Mouse (Mus musculus): ENCODE data around the gene Mast4. TPM values are rescaled to one million over a fixed set of nuclear protein-coding genes. Genes with fewer than 3 reads are reported as not detected.
"Not testable (repeated sequence)": the region's sequence is repeated elsewhere in the genome, so short reads cannot be mapped to it uniquely, and the experiment has no call there.

The Mast4 gene
- polyA plus RNA-seq (2014; fragmentation: Nextera tagmentation; extraction: Ambion mirVana): 39.3 and 45.4 TPM in 2 replicates

DNA sequence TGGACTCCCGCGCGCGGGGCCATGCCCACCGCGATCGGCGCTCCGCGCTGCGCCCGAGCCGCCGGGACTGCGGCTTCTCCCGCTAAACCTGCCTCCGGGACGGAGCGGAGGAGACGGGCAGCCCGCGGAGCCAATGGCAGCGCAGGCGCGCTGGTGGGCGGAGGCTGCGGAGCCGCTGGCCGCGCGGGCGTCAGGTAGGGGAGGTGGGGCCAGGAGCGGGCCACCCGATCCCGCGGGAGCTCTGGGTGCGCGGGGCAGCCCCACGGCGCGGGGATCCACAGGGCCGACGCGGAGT, at the start of gene Mast4:
Mast4 (minus strand) TSS at position 106 of the 295 bp plus-strand sequence.
- Histone ChIP-seq H3K4me2 (peak within 1 kb of the TSS; percentile 98), H3K4me1 (ENCODE audit: control insufficient read depth, insufficient read depth, low read length) (peaks cover 13% of the 10 kb centered on the region), H3K36me3 (ENCODE audit: control insufficient read depth, insufficient read depth, low read length) (no peaks in the 10 kb centered on the region), H3K9ac (ENCODE audit: low read depth, low read length) (peak within 1 kb of the TSS; percentile 73), H3K27me3 (ENCODE audit: control insufficient read depth, insufficient read depth, low read length) (peaks cover 15% of the 10 kb centered on the region), H3K4me3 (ENCODE audit: low read depth, low read length) (peak within 1 kb of the TSS; percentile 76), H3K9me3 (replicated peaks; ENCODE audit: control insufficient read depth, low read length) (no peaks in the 10 kb centered on the region), H3K27ac (ENCODE audit: low read depth, low read length) (no peak within 1 kb of the TSS)
- WGBS (ENCODE audit: insufficient replicate concordance): 0% methylated on average over 37 of the region's 44 CpGs
- peak; percentile 84 for ATAC-seq (replicated peaks; ENCODE audit: insufficient number of reproducible peaks, low FRiP score, low TSS enrichment)

DNA sequence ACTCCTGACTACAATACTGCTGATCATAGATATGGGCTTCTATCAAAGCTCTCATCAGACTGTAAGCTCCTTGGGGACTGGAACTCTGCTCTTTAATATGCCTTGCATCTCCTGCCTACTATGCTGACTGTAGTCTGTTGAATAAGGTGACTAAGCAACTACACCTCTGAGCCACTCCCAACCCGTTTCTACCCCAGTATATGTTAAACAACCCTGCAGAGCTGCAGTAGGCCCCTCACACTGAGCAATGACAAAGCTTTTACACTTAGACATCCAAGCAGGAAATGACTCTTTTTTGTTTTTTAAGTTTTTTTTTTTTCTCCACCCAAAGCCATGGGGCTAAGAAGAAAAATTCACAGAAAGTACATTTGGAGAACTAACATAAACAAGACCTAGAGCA, 40.2 kb upstream of the Mast4 start:
- no peak for ATAC-seq (replicated peaks; ENCODE audit: insufficient number of reproducible peaks, low FRiP score, low TSS enrichment)
- Histone ChIP-seq H3K36me3 (ENCODE audit: control insufficient read depth, insufficient read depth, low read length) (no peaks in the 10 kb centered on the region), H3K4me3 (ENCODE audit: low read depth, low read length) (no peak overlapping the region), H3K9ac (ENCODE audit: low read depth, low read length) (no peak overlapping the region), H3K27ac (ENCODE audit: low read depth, low read length) (no peak overlapping the region), H3K9me3 (replicated peaks; ENCODE audit: control insufficient read depth, low read length) (no peaks in the 10 kb centered on the region), H3K4me2 (no peak overlapping the region), H3K4me1 (ENCODE audit: control insufficient read depth, insufficient read depth, low read length) (no peaks in the 10 kb centered on the region), H3K27me3 (ENCODE audit: control insufficient read depth, insufficient read depth, low read length) (no peaks in the 10 kb centered on the region)
- WGBS (ENCODE audit: insufficient replicate concordance): 39% methylated on average over 1 of the region's 1 CpGs

- ATAC-seq (replicated peaks; ENCODE audit: insufficient number of reproducible peaks, low FRiP score, low TSS enrichment): no peak
- no peaks in the 10 kb centered on the region for H3K36me3 ChIP-seq (ENCODE audit: control insufficient read depth, insufficient read depth, low read length)
- no peaks in the 10 kb centered on the region for H3K27me3 ChIP-seq (ENCODE audit: control insufficient read depth, insufficient read depth, low read length)
- no peaks in the 10 kb centered on the region for H3K9me3 ChIP-seq (replicated peaks; ENCODE audit: control insufficient read depth, low read length)
- WGBS (ENCODE audit: insufficient replicate concordance): 80% methylated on average over 7 of the region's 7 CpGs
- H3K9ac ChIP-seq (ENCODE audit: low read depth, low read length): no peak overlapping the region
- no peak overlapping the region for H3K4me3 ChIP-seq (ENCODE audit: low read depth, low read length)
- no peak overlapping the region for H3K4me2 ChIP-seq
- H3K4me1 ChIP-seq (ENCODE audit: control insufficient read depth, insufficient read depth, low read length): no peaks in the 10 kb centered on the region
- H3K27ac ChIP-seq (ENCODE audit: low read depth, low read length): no peak overlapping the region
Measured at GRCm38 (mm10) chr13:103369194-103369593, 34.9 kb upstream of the Mast4 start.

DNA sequence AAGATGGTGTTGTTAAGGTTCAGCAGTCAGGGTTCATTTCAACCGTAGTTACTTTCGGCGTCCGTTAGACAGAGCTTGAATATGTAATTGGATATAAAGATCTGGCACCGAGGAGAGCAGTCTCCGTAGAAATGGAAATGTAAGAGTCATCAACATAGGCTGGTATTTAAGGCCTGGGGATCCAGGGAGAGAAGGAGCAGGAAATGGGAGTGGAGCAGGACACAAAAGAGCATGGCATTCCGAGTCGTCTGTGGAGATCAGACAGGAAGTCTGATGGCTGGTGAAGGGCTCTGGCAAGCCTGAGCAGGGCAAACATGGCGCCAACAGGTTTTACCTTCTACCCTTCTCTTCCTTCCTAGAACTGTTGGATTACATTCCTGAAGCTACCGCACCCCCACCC, 28.9 kb upstream of the Mast4 start:
- 79% methylated on average over 10 of the region's 10 CpGs for WGBS (ENCODE audit: insufficient replicate concordance)
- Histone ChIP-seq H3K9me3 (replicated peaks; ENCODE audit: control insufficient read depth, low read length) (no peaks in the 10 kb centered on the region), H3K4me3 (ENCODE audit: low read depth, low read length) (no peak overlapping the region), H3K4me1 (ENCODE audit: control insufficient read depth, insufficient read depth, low read length) (no peaks in the 10 kb centered on the region), H3K27ac (ENCODE audit: low read depth, low read length) (no peak overlapping the region), H3K4me2 (no peak overlapping the region), H3K27me3 (ENCODE audit: control insufficient read depth, insufficient read depth, low read length) (no peaks in the 10 kb centered on the region), H3K9ac (ENCODE audit: low read depth, low read length) (no peak overlapping the region), H3K36me3 (ENCODE audit: control insufficient read depth, insufficient read depth, low read length) (no peaks in the 10 kb centered on the region)
- no peak for ATAC-seq (replicated peaks; ENCODE audit: insufficient number of reproducible peaks, low FRiP score, low TSS enrichment)

- not testable (repeated sequence) for H3K27me3 ChIP-seq (ENCODE audit: control insufficient read depth, insufficient read depth, low read length); H3K4me2 ChIP-seq; H3K9ac ChIP-seq (ENCODE audit: low read depth, low read length); ATAC-seq (replicated peaks; ENCODE audit: insufficient number of reproducible peaks, low FRiP score, low TSS enrichment); H3K9me3 ChIP-seq (replicated peaks; ENCODE audit: control insufficient read depth, low read length); H3K4me1 ChIP-seq (ENCODE audit: control insufficient read depth, insufficient read depth, low read length); H3K27ac ChIP-seq (ENCODE audit: low read depth, low read length); H3K36me3 ChIP-seq (ENCODE audit: control insufficient read depth, insufficient read depth, low read length); H3K4me3 ChIP-seq (ENCODE audit: low read depth, low read length)
- 93% methylated on average over 16 of the region's 16 CpGs for WGBS (ENCODE audit: insufficient replicate concordance)
Measured at GRCm38 (mm10) chr13:103357415-103357814, 23.1 kb upstream of the Mast4 start.

DNA sequence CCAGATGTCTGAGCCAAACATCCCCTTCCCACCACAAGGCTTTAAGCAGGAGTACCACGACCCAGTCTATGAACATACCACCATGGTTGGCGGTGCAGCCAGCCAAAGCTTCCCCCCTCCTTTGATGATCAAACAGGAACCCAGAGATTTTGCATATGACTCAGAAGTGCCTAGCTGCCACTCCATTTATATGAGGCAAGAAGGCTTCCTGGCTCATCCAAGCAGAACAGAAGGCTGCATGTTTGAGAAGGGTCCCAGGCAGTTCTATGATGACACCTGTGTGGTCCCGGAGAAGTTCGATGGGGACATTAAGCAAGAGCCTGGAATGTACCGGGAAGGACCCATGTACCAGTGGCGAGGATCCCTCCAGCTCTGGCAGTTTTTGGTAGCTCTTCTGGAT, 22.6 kb upstream of the Mast4 start:
- H3K27ac ChIP-seq (ENCODE audit: low read depth, low read length); H3K27me3 ChIP-seq (ENCODE audit: control insufficient read depth, insufficient read depth, low read length); H3K9me3 ChIP-seq (replicated peaks; ENCODE audit: control insufficient read depth, low read length); H3K4me1 ChIP-seq (ENCODE audit: control insufficient read depth, insufficient read depth, low read length); H3K4me3 ChIP-seq (ENCODE audit: low read depth, low read length); H3K4me2 ChIP-seq; H3K9ac ChIP-seq (ENCODE audit: low read depth, low read length); ATAC-seq (replicated peaks; ENCODE audit: insufficient number of reproducible peaks, low FRiP score, low TSS enrichment); H3K36me3 ChIP-seq (ENCODE audit: control insufficient read depth, insufficient read depth, low read length): not testable (repeated sequence)
- 84% methylated on average over 5 of the region's 6 CpGs for WGBS (ENCODE audit: insufficient replicate concordance)

DNA sequence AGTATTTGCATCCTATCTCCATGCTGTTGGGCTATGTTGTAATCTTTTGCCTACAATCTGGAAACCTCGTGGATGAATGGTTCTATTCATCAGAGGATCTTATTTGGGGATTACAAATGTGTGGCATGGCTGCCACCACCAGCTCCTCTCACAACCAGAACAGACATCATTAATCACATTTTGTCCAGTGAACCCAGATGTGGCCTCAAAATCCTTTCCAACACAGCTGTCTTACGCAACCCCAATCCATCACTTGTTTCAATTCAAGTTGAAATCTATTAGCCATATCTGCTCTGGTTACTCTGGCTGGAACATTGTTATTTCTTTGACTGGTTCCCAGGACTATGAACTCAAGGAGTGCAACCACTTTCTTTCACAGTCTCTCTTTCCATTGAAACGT, 20.4 kb upstream of the Mast4 start:
- 62% methylated on average over 3 of the region's 3 CpGs for WGBS (ENCODE audit: insufficient replicate concordance)
- H3K4me3 ChIP-seq (ENCODE audit: low read depth, low read length): no peak overlapping the region
- H3K36me3 ChIP-seq (ENCODE audit: control insufficient read depth, insufficient read depth, low read length): no peaks in the 10 kb centered on the region
- no peak overlapping the region for H3K4me2 ChIP-seq
- no peak overlapping the region for H3K27ac ChIP-seq (ENCODE audit: low read depth, low read length)
- H3K9ac ChIP-seq (ENCODE audit: low read depth, low read length): no peak overlapping the region
- H3K27me3 ChIP-seq (ENCODE audit: control insufficient read depth, insufficient read depth, low read length): no peaks in the 10 kb centered on the region
- no peak for ATAC-seq (replicated peaks; ENCODE audit: insufficient number of reproducible peaks, low FRiP score, low TSS enrichment)
- no peaks in the 10 kb centered on the region for H3K9me3 ChIP-seq (replicated peaks; ENCODE audit: control insufficient read depth, low read length)
- no peaks in the 10 kb centered on the region for H3K4me1 ChIP-seq (ENCODE audit: control insufficient read depth, insufficient read depth, low read length)

GRCm38 (mm10) chr13:103344749-103345148, 10.5 kb upstream of the Mast4 start:
- H3K4me2 ChIP-seq: no peak overlapping the region
- H3K27ac ChIP-seq (ENCODE audit: low read depth, low read length): no peak overlapping the region
- H3K4me1 ChIP-seq (ENCODE audit: control insufficient read depth, insufficient read depth, low read length): no peaks in the 10 kb centered on the region
- no peak for ATAC-seq (replicated peaks; ENCODE audit: insufficient number of reproducible peaks, low FRiP score, low TSS enrichment)
- H3K4me3 ChIP-seq (ENCODE audit: low read depth, low read length): no peak overlapping the region
- 87% methylated on average over 8 of the region's 8 CpGs for WGBS (ENCODE audit: insufficient replicate concordance)
- no peaks in the 10 kb centered on the region for H3K36me3 ChIP-seq (ENCODE audit: control insufficient read depth, insufficient read depth, low read length)
- H3K9me3 ChIP-seq (replicated peaks; ENCODE audit: control insufficient read depth, low read length): no peaks in the 10 kb centered on the region
- H3K27me3 ChIP-seq (ENCODE audit: control insufficient read depth, insufficient read depth, low read length): no peaks in the 10 kb centered on the region
- H3K9ac ChIP-seq (ENCODE audit: low read depth, low read length): no peak overlapping the region

- H3K4me1 ChIP-seq (ENCODE audit: control insufficient read depth, insufficient read depth, low read length): no peaks in the 10 kb centered on the region
- no peak overlapping the region for H3K27ac ChIP-seq (ENCODE audit: low read depth, low read length)
- H3K4me3 ChIP-seq (ENCODE audit: low read depth, low read length): no peak overlapping the region
- H3K36me3 ChIP-seq (ENCODE audit: control insufficient read depth, insufficient read depth, low read length): no peaks in the 10 kb centered on the region
- no peaks in the 10 kb centered on the region for H3K27me3 ChIP-seq (ENCODE audit: control insufficient read depth, insufficient read depth, low read length)
- whole genome bisulfite sequencing (ENCODE audit: insufficient replicate concordance): 85% methylated on average over 8 of the region's 8 CpGs
- H3K9me3 ChIP-seq (replicated peaks; ENCODE audit: control insufficient read depth, low read length): no peaks in the 10 kb centered on the region
- no peak for ATAC-seq (replicated peaks; ENCODE audit: insufficient number of reproducible peaks, low FRiP score, low TSS enrichment)
- no peak overlapping the region for H3K9ac ChIP-seq (ENCODE audit: low read depth, low read length)
- H3K4me2 ChIP-seq: no peak overlapping the region
Measured at GRCm38 (mm10) chr13:103344006-103344720, 9.9 kb upstream of the Mast4 start.
